Mouse (Mus musculus): ENCODE data around the gene Usp8.

DNA sequence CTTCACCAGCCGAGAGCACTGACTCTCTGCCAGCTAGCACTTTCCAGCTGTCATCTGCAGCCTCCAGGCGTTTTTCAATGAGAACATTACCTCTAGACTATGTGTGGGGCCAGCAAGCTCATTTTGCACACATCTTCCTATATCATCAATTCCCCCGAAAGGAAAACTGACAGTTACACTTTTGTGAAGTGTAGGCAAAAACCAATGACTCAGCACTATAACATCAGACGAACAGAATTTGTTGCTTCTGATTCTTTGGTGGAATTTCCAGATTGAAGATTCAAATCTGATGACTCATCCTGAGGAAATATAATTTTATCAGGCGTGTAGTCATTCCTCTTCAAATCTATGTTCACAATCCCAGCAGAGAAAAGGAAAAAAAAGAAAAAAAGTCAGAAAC lies 85.5 kb downstream of the Usp8 start:
- TF ChIP-seq POLR2AphosphoS5 (IDR thresholded peaks at IDR 0.05; ENCODE audit: insufficient replicate concordance, low read depth, low read length) (no peak), CTCF (IDR thresholded peaks at IDR 0.05; ENCODE audit: low read depth, low read length) (no peak), GATA1 (IDR thresholded peaks at IDR 0.05; ENCODE audit: borderline replicate concordance, low read length) (no peak), TAL1 (conservative IDR thresholded peaks at IDR 0.05; ENCODE audit: low read depth, low read length) (no peak), GATA2 (IDR thresholded peaks at IDR 0.05; ENCODE audit: borderline replicate concordance, low read depth, low read length) (no peak)
